Mouse (Mus musculus) lung, postnatal 0 days (tissue): Measurements from ENCODE around the gene Clec16a.

Experiments
- CTCF ChIP-seq: IDR thresholded peaks from 2 replicates; pipeline ENCODE4 v1.5.1; 2016; ENCODE audit warnings: antibody characterized with exemption, mild to moderate bottlenecking
- EP300 ChIP-seq: IDR thresholded peaks from 2 replicates; pipeline ENCODE4 v1.6.1; 2016; ENCODE audit warnings: antibody characterized with exemption, mild to moderate bottlenecking, control low read depth

GRCm38 (mm10) chr16:10585165-10585564 lies 40.0 kb downstream of the Clec16a start:
- no peak for TF ChIP-seq CTCF
- TF ChIP-seq EP300 = no peak
